Mouse (Mus musculus) forebrain, embryonic 16.5 days (tissue): ENCODE measurements around the gene Lig4. TPM values are rescaled to one million over a fixed set of nuclear protein-coding genes. Genes with fewer than 3 reads are reported as not detected.

Experiments
- ATAC-seq: fragments of 200-750 bp; cut with Nextera tagmentation; 2 replicates; pipeline ENCODE4 v1.8.0; 2017; ENCODE audit warnings: mild to moderate bottlenecking, moderate library complexity
- H3K27ac ChIP-seq: fragments of 300-500 bp; sonication (generic); 2 replicates; pipeline ENCODE4 v1.5.1; 2014; ENCODE audit warnings: low read length, control low read depth
- H3K27me3 ChIP-seq: fragments of 300-500 bp; sonication (generic); replicated peaks from 2 replicates; pipeline ENCODE4 v1.6.1; 2014; ENCODE audit warnings: low read length; ENCODE audit not compliant: control insufficient read depth, insufficient read depth
- H3K36me3 ChIP-seq: fragments of 300-500 bp; sonication (generic); 2 replicates; pipeline ENCODE4 v1.6.1; 2014; ENCODE audit not compliant: control insufficient read depth, insufficient read depth
- H3K4me1 ChIP-seq: fragments of 300-500 bp; sonication (generic); replicated peaks from 2 replicates; pipeline ENCODE4 v1.6.1; 2014; ENCODE audit warnings: low read length; ENCODE audit not compliant: control insufficient read depth, insufficient read depth
- H3K4me2 ChIP-seq: fragments of 300-500 bp; sonication (generic); 2 replicates; pipeline ENCODE4 v1.6.1; 2014; ENCODE audit warnings: mild to moderate bottlenecking, low read length, control low read depth
- H3K4me3 ChIP-seq: fragments of 300-500 bp; sonication (generic); replicated peaks from 2 replicates; pipeline ENCODE4 v1.5.1; 2014; ENCODE audit warnings: mild to moderate bottlenecking, low read length, control low read depth
- H3K9ac ChIP-seq: fragments of 300-500 bp; sonication (generic); replicated peaks from 2 replicates; pipeline ENCODE4 v1.6.1; 2014; ENCODE audit warnings: low read depth, low read length, control low read depth
- H3K9me3 ChIP-seq: fragments of 300-500 bp; sonication (generic); 2 replicates; pipeline ENCODE4 v1.6.1; 2016; ENCODE audit warnings: low read length; ENCODE audit not compliant: control insufficient read depth
- WGBS: fragments of 180-500 bp; shearing (Covaris S2); extraction: QIAGEN DNeasy Blood & Tissue Kit; methylation state at CpG from one replicate; pipeline ENCODE4 v1.1.7; 2014; 5-methylcytosine and 5-hydroxymethylcytosine counted together
- polyA plus RNA-seq: library from polyadenylated mRNA; unstranded; fragments of >200 nt; fragmentation: Nextera tagmentation; extraction: Ambion mirVana; gene quantifications from 2 replicates; pipeline ENCODE4 v1.2.1, GENCODE M21; 2015

The Lig4 gene
- polyA plus RNA-seq, 1 experiment from 2014 or later = 11.7 TPM

- Histone ChIP-seq H3K27ac (no peak overlapping the region), H3K4me3 (peak overlapping the region; percentile 83), H3K4me2 (peak overlapping the region; percentile 86), H3K27me3 (no peaks in the 10 kb centered on the region), H3K9ac (peak overlapping the region; percentile 91), H3K36me3 (no peaks in the 10 kb centered on the region), H3K4me1 (peaks cover 42% of the 10 kb centered on the region), H3K9me3 (no peaks in the 10 kb centered on the region)
- no peak for ATAC-seq
- WGBS = 47% methylated on average over 18 of the region's 18 CpGs
These were observed 1.2 kb upstream of the Lig4 start for GRCm38 (mm10) chr8:9978475-9979230.

DNA sequence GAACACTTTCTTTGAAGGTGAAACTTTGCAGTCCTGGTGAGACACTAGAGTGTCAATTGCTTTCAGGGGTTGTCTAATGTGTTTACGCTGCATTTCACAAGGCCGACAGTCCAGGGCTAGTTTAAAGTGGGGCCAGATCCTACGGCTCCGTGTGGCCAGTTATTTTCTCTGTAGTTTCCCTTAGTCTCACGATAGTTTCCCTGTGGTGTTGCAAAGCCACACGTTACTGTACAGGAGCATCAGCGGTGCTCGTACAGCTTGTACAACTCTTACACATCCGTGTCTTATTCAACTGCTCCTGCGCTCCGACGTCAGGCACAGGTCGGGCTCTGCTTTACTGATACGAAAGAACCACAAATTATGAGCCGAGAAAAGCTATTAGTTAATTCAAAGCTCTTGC is 470 bp downstream of the Lig4 start:
- Histone ChIP-seq H3K9ac (peak overlapping the region; percentile 91), H3K9me3 (no peaks in the 10 kb centered on the region), H3K27ac (peak overlapping the region; percentile 81; the same call in 1 of the 2 replicates), H3K36me3 (peaks cover 11% of the 10 kb centered on the region), H3K4me3 (peak overlapping the region; percentile 83), H3K27me3 (no peaks in the 10 kb centered on the region), H3K4me1 (peaks cover 42% of the 10 kb centered on the region), H3K4me2 (peak overlapping the region; percentile 86)
- WGBS = 41% methylated on average over 15 of the region's 15 CpGs
- 0 out of 2 replicates have a peak, but pooled peaks have one; percentile 3 for ATAC-seq

DNA sequence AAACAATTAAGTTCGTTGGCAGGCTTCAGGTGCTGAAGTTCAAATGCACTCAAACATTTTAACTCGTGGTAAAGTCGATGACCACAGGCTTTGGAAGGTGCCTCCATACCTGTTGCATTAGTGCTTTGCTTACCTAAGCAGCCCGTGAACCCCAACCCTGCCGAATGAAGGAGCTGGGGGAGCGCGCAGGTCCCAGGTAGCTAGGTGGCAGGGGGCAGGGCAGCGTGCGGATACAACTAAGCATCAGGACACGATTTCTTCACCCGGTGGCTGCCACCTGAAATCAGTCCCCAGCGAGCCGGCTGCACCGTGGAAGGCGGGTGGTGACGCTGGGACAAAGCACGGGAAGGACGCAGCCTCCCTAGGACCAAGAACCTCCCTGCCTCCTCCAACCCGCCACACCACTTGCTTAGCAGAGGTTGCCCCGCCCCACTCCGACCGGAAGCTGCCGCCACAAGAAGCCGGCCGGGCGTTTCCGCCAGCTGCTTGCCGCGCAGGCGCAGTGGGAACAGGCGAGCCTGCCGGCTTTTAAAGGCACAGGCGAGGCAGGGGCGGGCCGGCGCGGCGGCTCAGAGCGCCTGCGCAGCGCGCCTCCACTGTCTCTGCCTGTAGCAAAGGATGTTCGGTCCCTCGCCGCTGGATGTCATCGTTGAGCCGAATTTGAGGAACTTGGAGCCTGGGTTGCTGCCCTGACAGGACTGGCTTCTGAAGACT is 1.4 kb downstream of the Lig4 start:
- no peaks in the 10 kb centered on the region for H3K27me3 ChIP-seq
- H3K9ac ChIP-seq = peak overlapping the region; percentile 53
- WGBS = under 1% methylated on average over 47 of the region's 47 CpGs
- H3K36me3 ChIP-seq = peaks cover 19% of the 10 kb centered on the region
- peaks cover 40% of the 10 kb centered on the region for H3K4me1 ChIP-seq
- H3K4me2 ChIP-seq = peak overlapping the region; percentile 67
- peak; percentile 95 for ATAC-seq
- H3K27ac ChIP-seq = no peak overlapping the region
- H3K4me3 ChIP-seq = peak overlapping the region; percentile 51
- no peaks in the 10 kb centered on the region for H3K9me3 ChIP-seq

DNA sequence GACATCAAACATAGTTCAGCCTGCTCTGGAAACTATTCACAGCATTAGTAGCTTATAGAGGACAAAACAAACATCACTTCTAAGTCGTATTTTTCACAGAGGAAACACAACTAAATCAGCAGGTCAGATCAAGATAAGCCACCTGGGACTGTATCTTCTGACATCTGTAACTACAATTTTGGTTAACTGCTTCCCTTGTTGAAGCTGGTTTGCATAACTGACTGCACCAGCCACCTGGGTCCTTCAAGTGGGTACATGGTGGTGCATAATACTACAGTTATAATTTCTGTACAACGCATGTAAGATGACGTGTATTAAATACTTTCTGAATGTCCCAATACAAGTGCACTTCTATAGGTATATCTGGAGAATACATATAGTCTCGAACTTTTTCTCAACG is 2.2 kb downstream of the Lig4 start:
- peak overlapping the region; percentile 51 for H3K4me3 ChIP-seq
- no peak for ATAC-seq
- H3K9ac ChIP-seq = peak overlapping the region; percentile 17; the same call in 1 of the 2 replicates
- H3K4me2 ChIP-seq = peak overlapping the region; percentile 67
- no peak overlapping the region for H3K27ac ChIP-seq
- no peaks in the 10 kb centered on the region for H3K27me3 ChIP-seq
- WGBS = 51% methylated on average over 5 of the region's 5 CpGs
- H3K36me3 ChIP-seq = peaks cover 19% of the 10 kb centered on the region
- H3K4me1 ChIP-seq = peaks cover 37% of the 10 kb centered on the region
- no peaks in the 10 kb centered on the region for H3K9me3 ChIP-seq

DNA sequence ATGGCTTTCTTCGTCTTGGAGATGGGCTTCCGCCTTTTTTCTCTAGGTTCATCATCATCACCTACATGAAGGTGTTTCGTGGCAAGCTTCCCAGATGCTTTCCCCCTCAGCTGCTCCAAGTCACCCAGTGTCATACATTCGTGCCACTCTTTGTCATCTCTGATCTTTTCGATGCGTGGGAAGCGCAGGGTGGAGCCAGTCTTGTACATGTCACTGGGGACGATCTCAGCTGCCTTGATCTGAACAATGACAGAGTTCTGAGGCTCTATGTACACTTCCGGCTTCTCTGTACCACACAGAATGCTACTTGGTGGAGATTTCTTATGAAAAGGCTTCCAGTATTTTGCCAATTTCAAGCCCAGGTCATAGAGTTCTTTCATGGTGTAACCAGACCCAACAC is 5.6 kb downstream of the Lig4 start:
- Histone ChIP-seq H3K9ac (no peak overlapping the region), H3K27ac (no peak overlapping the region), H3K27me3 (no peaks in the 10 kb centered on the region), H3K36me3 (peaks cover 24% of the 10 kb centered on the region), H3K4me1 (peaks cover 12% of the 10 kb centered on the region), H3K9me3 (no peaks in the 10 kb centered on the region), H3K4me2 (no peak overlapping the region), H3K4me3 (no peak overlapping the region)
- WGBS = 98% methylated on average over 9 of the region's 9 CpGs
- no peak for ATAC-seq

DNA sequence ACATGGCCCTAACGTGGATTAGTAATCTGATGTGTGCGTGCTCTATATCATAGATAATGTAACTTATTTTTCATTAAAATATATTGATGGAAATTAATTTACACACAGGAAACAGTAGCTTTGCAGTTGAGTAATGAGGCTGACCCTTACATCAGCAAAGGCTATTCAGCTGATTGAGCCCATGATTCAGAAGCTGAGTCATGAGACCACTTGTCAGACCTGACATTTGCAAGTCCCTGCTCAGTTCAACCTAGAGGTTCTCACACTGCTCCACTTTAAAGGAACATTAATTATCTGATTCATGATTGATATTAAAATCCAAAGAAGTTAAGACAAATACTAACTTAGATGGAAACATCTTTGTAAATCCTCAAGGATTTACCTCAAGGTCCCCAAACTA is 17.6 kb downstream of the Lig4 start:
- no peaks in the 10 kb centered on the region for H3K36me3 ChIP-seq
- H3K9ac ChIP-seq = no peak overlapping the region
- H3K27ac ChIP-seq = no peak overlapping the region
- WGBS = 93% methylated on average over 2 of the region's 2 CpGs
- no peaks in the 10 kb centered on the region for H3K27me3 ChIP-seq
- no peak overlapping the region for H3K4me3 ChIP-seq
- H3K9me3 ChIP-seq = no peaks in the 10 kb centered on the region
- ATAC-seq = no peak
- H3K4me2 ChIP-seq = no peak overlapping the region
- H3K4me1 ChIP-seq = no peaks in the 10 kb centered on the region

DNA sequence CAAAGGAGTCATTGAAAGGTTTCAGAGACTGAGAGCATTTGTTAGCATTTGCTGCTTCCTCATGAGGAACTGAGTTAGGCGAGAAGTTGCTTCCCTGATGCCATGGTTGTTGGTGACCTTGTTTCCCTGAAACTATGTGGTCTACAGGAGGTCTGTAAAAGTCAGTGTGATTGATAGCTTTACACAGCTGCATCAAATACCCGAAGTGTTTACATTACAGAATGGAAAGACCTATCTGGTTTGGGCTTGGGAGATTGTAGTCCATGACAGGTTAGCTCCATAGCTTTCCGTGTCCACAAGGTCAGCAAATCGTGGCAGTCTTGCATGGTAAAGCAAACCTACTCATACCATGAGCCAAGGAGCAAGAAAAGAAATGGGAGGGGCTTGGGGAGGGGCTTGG is 19.1 kb downstream of the Lig4 start:
- Histone ChIP-seq H3K4me2 (no peak overlapping the region), H3K4me3 (no peak overlapping the region), H3K9ac (no peak overlapping the region), H3K9me3 (no peaks in the 10 kb centered on the region), H3K36me3 (no peaks in the 10 kb centered on the region), H3K27me3 (no peaks in the 10 kb centered on the region), H3K4me1 (no peaks in the 10 kb centered on the region), H3K27ac (no peak overlapping the region)
- 79% methylated on average over 4 of the region's 4 CpGs for WGBS
- no peak for ATAC-seq

- Histone ChIP-seq H3K27ac (no peak overlapping the region), H3K9me3 (no peaks in the 10 kb centered on the region), H3K36me3 (no peaks in the 10 kb centered on the region), H3K27me3 (no peaks in the 10 kb centered on the region), H3K4me1 (no peaks in the 10 kb centered on the region), H3K9ac (no peak overlapping the region), H3K4me2 (no peak overlapping the region), H3K4me3 (no peak overlapping the region)
- WGBS = 63% methylated on average over 10 of the region's 10 CpGs
- no peak for ATAC-seq
These were observed 28.2 kb downstream of the Lig4 start for GRCm38 (mm10) chr8:9949134-9949890.

DNA sequence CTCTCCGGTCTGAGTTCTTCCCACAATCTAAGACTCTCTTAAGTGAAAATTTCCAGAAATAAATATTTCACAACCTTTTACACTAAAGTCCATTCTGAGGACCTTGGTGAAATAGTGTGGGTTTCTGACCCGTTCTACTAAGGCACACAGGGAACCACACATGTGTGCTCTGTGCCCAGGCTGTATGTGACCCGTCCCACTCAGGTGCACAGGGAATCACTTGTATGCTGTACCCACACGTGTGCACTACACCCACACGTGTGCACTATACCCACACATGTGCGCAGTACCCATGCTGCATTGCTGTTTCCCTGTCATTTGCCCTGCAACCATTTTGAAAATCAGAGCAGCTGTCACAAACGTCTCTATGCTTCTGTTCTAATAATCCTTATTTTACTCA is 41.9 kb downstream of the Lig4 start:
- H3K4me3 ChIP-seq = no peak overlapping the region
- no peaks in the 10 kb centered on the region for H3K9me3 ChIP-seq
- H3K4me1 ChIP-seq = peaks cover 6% of the 10 kb centered on the region
- 68% methylated on average over 7 of the region's 7 CpGs for WGBS
- H3K27ac ChIP-seq = no peak overlapping the region
- no peak overlapping the region for H3K4me2 ChIP-seq
- no peaks in the 10 kb centered on the region for H3K27me3 ChIP-seq
- ATAC-seq = peak; percentile 31; the same call in 1 of the 2 replicates
- H3K9ac ChIP-seq = no peak overlapping the region
- H3K36me3 ChIP-seq = no peaks in the 10 kb centered on the region
